Mouse (Mus musculus) CH12.LX (cell line): ENCODE measurements around the gene Akap12. TPM values are rescaled to one million over a fixed set of nuclear protein-coding genes. Genes with fewer than 3 reads are reported as not detected.

ENCODE experiments used
- DNase-seq: peaks from one replicate; pipeline ENCODE4 v3.0.0-alpha.2; 2013; ENCODE audit errors: extremely low read depth
- H3K27ac ChIP-seq: 2 replicates; pipeline ENCODE4 v1.5.1; 2012; ENCODE audit warnings: low read depth, mild to moderate bottlenecking, control low read depth, moderate library complexity; ENCODE audit not compliant: insufficient read depth
- H3K27me3 ChIP-seq: replicated peaks from 2 replicates; pipeline ENCODE3; 2012; ENCODE audit warnings: inconsistent platforms
- H3K36me3 ChIP-seq, 2 experiments: replicated peaks in 1 of 2; 2 replicates each; pipeline versions ENCODE3 to v1.6.1; 2012; ENCODE audit warnings: inconsistent platforms in 1 of 2, low read length in 1 of 2, mild to moderate bottlenecking in 1 of 2, mixed read lengths in 1 of 2, moderate library complexity in 1 of 2; ENCODE audit not compliant: control insufficient read depth in 1 of 2, insufficient read depth in 1 of 2
- H3K4me1 ChIP-seq, 2 experiments: 2 replicates each; pipeline ENCODE4 v1.6.1; 2012; ENCODE audit warnings: inconsistent platforms in 1 of 2, moderate library complexity in 1 of 2; ENCODE audit not compliant: insufficient read depth in 2 of 2, control insufficient read depth in 1 of 2
- H3K4me2 ChIP-seq: 2 replicates; pipeline ENCODE4 v1.6.1; 2012; ENCODE audit warnings: low read depth, mild to moderate bottlenecking, control low read depth; ENCODE audit not compliant: poor library complexity, insufficient read depth, severe bottlenecking
- H3K4me3 ChIP-seq, 3 experiments: fragments of 150-350 bp in 1 of 3; sonication (generic) in 1 of 3; replicated peaks in 1 of 3; 2 replicates each; pipeline versions ENCODE3 to v1.5.1; 2011 to 2012; ENCODE audit warnings: low read depth in 2 of 3, low read length in 2 of 3, mild to moderate bottlenecking in 2 of 3, moderate library complexity in 2 of 3, control low read depth in 1 of 3, improper control_type of control experiment in 1 of 3, inconsistent platforms in 1 of 3, mixed read lengths in 1 of 3; ENCODE audit not compliant: poor library complexity in 1 of 3
- H3K79me2 ChIP-seq: replicated peaks from 2 replicates; pipeline ENCODE4 v1.6.1; 2012; ENCODE audit warnings: mild to moderate bottlenecking, moderate library complexity; ENCODE audit not compliant: control insufficient read depth, poor library complexity, insufficient read depth, severe bottlenecking; ENCODE audit errors: extremely low read depth
- H3K9ac ChIP-seq: 2 replicates; pipeline ENCODE4 v1.6.1; 2012; ENCODE audit warnings: low read depth, mild to moderate bottlenecking, control low read depth, moderate library complexity; ENCODE audit not compliant: insufficient read depth
- H3K9me3 ChIP-seq: replicated peaks from 2 replicates; pipeline ENCODE3; 2012; ENCODE audit warnings: low read length, inconsistent platforms, mixed read lengths
- CHD1 ChIP-seq: IDR thresholded peaks from 2 replicates; pipeline ENCODE4 v1.6.1; 2012; ENCODE audit warnings: low read depth, low read length, improper control_type of control experiment, inconsistent platforms
- CTCF ChIP-seq, 2 experiments: IDR thresholded peaks in 1 of 2; conservative IDR thresholded peaks in 1 of 2; 2 replicates each; pipeline ENCODE4 v1.5.1; 2011 to 2012; ENCODE audit warnings: low read depth in 2 of 2, low read length in 2 of 2, improper control_type of control experiment in 1 of 2, inconsistent platforms in 1 of 2, mild to moderate bottlenecking in 1 of 2, moderate library complexity in 1 of 2
- ETS1 ChIP-seq: conservative IDR thresholded peaks from 2 replicates; pipeline ENCODE4 v1.6.1; 2012; ENCODE audit warnings: low read depth, mild to moderate bottlenecking, inconsistent platforms, low read length, improper control_type of control experiment, moderate library complexity
- GABPA ChIP-seq: IDR thresholded peaks from 2 replicates; pipeline ENCODE4 v1.6.1; 2012; ENCODE audit warnings: low read depth, low read length, improper control_type of control experiment, inconsistent platforms; ENCODE audit not compliant: insufficient replicate concordance
- KAT2A ChIP-seq: IDR thresholded peaks from 2 replicates; pipeline ENCODE4 v1.6.1; 2012; ENCODE audit warnings: low read length, improper control_type of control experiment, inconsistent platforms; ENCODE audit not compliant: insufficient replicate concordance
- MAX ChIP-seq: IDR thresholded peaks from 2 replicates; pipeline ENCODE4 v1.6.1; 2011; ENCODE audit warnings: low read length, improper control_type of control experiment
- MEF2A ChIP-seq: IDR thresholded peaks from 2 replicates; pipeline ENCODE4 v1.6.1; 2014; ENCODE audit warnings: low read depth, mild to moderate bottlenecking, inconsistent platforms, low read length, improper control_type of control experiment, borderline replicate concordance
- MYC ChIP-seq: IDR thresholded peaks from 2 replicates; pipeline ENCODE4 v1.6.1; 2011; ENCODE audit warnings: low read depth, mild to moderate bottlenecking, improper control_type of control experiment, low read length
- PAX5 ChIP-seq: IDR thresholded peaks from 2 replicates; pipeline ENCODE4 v1.6.1; 2012; ENCODE audit warnings: low read length, inconsistent platforms, mixed read lengths
- POLR2AphosphoS2 ChIP-seq: IDR thresholded peaks from 2 replicates; pipeline ENCODE4 v1.6.1; 2011; ENCODE audit warnings: low read depth, low read length, improper control_type of control experiment
- RCOR1 ChIP-seq: conservative IDR thresholded peaks from 2 replicates; pipeline ENCODE4 v1.6.1; 2012; ENCODE audit warnings: low read depth, mild to moderate bottlenecking, inconsistent platforms, low read length, improper control_type of control experiment
- SMC3 ChIP-seq: IDR thresholded peaks from 2 replicates; pipeline ENCODE4 v1.6.1; 2011; ENCODE audit warnings: low read depth, low read length, improper control_type of control experiment
- TBP ChIP-seq: conservative IDR thresholded peaks from 2 replicates; pipeline ENCODE4 v1.6.1; 2011; ENCODE audit warnings: low read depth, low read length, improper control_type of control experiment
- TCF12 ChIP-seq: IDR thresholded peaks from 2 replicates; pipeline ENCODE4 v1.6.1; 2014; ENCODE audit warnings: low read depth, mild to moderate bottlenecking, inconsistent platforms, low read length, improper control_type of control experiment
- USF1 ChIP-seq: IDR thresholded peaks from 2 replicates; pipeline ENCODE4 v1.6.1; 2014; ENCODE audit warnings: low read depth, mild to moderate bottlenecking, inconsistent platforms, low read length, improper control_type of control experiment
- USF2 ChIP-seq: conservative IDR thresholded peaks from 2 replicates; pipeline ENCODE4 v1.6.1; 2011; ENCODE audit warnings: low read depth, low read length, improper control_type of control experiment
- ZKSCAN1 ChIP-seq: IDR thresholded peaks from 2 replicates; pipeline ENCODE4 v1.6.1; 2012; ENCODE audit warnings: low read depth, inconsistent platforms, low read length, improper control_type of control experiment, borderline replicate concordance
- ZMIZ1 ChIP-seq: IDR thresholded peaks from 2 replicates; pipeline ENCODE4 v1.6.1; 2012; ENCODE audit warnings: low read depth, mild to moderate bottlenecking, inconsistent platforms, low read length, improper control_type of control experiment
- ZNF384 ChIP-seq: IDR thresholded peaks from 2 replicates; pipeline ENCODE4 v1.6.1; 2012; ENCODE audit warnings: low read depth, low read length, improper control_type of control experiment, inconsistent platforms
- dilution Hi-C: fragments of 300-500 bp; cut with MboI; formaldehyde crosslinking; loops from 2 replicates; pipeline ENCODE4 v1.14.3; 2020; ENCODE audit warnings: low sequenced_read_pairs; ENCODE audit not compliant: extremely low pct_unique_long_range_greater_than_20kb, extremely low pct_ligation_motif_present
- in situ Hi-C: fragments of 300-500 bp; cut with MboI; formaldehyde crosslinking; loops from 3 replicates; pipeline ENCODE4 v1.14.3; 2019; ENCODE audit warnings: low sequenced_read_pairs, low pct_ligation_motif_present, low pct_unique_long_range_greater_than_20kb, mixed read lengths
- polyA plus RNA-seq: library from polyadenylated mRNA; unstranded; fragments of >175 nt; gene quantifications from 2 replicates; pipeline ENCODE4 v1.2.1, GENCODE M21; 2012; ENCODE audit warnings: low read depth; ENCODE audit not compliant: insufficient read length
- total RNA-seq, 2 experiments: library from RNA; depleted of rRNA; stranded (reverse); fragments of 300-350 nt in 1 of 2; fragments of >200 nt in 1 of 2; gene quantifications; 2 replicates each; pipeline ENCODE4 v1.2.3; 2012 to 2014

Gene Akap12
- total and polyA plus RNA-seq, 3 experiments = 0.51 to 3.1 (median 1.7) TPM

DNA sequence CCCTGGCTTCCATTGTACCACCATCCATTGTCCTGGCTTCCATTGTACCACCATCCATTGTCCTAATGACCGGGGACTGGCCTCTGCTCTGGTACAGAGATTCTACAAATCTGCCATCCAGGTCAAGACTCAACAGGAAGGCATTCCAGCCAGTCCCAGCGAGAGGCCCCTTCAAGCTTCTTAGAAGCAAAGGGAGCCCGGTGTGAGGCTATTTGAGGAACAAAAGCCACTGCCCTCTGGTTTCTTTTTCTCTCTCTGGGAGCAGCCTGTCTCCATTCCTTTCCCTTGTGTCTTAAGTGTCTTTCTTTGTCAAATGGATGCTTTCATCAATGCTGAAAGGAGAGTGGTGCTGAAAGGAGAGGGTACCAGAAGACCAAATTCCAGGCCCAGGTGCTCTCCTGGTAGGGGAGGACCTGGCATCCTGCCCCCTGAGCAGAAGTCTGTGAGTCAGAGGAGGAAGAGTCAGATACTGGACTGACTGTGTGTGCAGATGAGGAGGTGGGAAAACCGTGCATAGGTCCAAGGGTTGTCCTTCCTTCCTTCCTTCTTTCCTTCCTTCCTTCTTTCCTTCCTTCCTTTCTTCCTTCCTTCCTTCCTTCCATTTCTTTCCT is 16.8 kb upstream of the Akap12 start:
- H3K4me1 ChIP-seq = peaks cover 0 to 27% of the 10 kb centered on the region in 2 experiments; a peak in 3 of 4 replicates
- H3K36me3 ChIP-seq = no peaks in the 10 kb centered on the region
- no peaks in the 10 kb centered on the region for H3K27me3 ChIP-seq
- no peaks in the 10 kb centered on the region for H3K79me2 ChIP-seq
- in situ Hi-C loops (no loop called here), dilution Hi-C loops (no loop called here)
- H3K9ac ChIP-seq = no peak overlapping the region
- no peak overlapping the region for H3K27ac ChIP-seq
- H3K4me2 ChIP-seq = no peak overlapping the region
- no peak for DNase-seq
- H3K4me3 ChIP-seq = no peak overlapping the region
- TF ChIP-seq MYC (no peak), KAT2A (no peak), ETS1 (no peak), ZKSCAN1 (no peak), TCF12 (no peak), MAX (no peak), CHD1 (no peak), CTCF (conservative IDR thresholded peaks at IDR 0.05 in 1 of 2, IDR thresholded peaks at IDR 0.05 in 1 of 2; ENCODE audit: low read depth in 2 of 2, low read length in 2 of 2) (no peak)
- TF ChIP-seq, all 38 proteins: peak for 0
- H3K9me3 ChIP-seq = no peaks in the 10 kb centered on the region

DNA sequence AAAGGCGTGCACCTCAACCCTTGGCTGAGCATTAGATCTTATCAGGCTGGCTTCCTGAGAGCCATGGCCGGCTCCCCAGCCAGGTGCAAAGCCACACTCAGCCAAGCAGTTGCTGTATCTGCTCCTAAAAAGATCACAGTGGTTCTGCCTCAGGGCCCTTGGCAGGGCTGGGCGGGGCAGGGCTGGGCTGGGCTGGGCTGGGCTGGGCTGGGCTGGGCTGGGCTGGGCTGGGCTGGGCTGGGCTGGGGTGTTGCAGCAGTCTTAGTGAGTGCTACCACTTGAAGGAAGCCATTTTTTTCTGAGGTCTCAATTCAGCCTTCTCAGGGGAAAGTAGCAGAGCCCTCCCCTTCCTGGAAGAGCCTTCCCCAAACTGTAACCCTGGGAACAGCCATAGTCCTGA is 15.5 kb upstream of the Akap12 start:
- Histone ChIP-seq H3K79me2 (no peaks in the 10 kb centered on the region), H3K4me1 (peaks cover 0 to 32% of the 10 kb centered on the region in 2 experiments; a peak in 3 of 4 replicates), H3K27me3 (no peaks in the 10 kb centered on the region), H3K36me3 (no peaks in the 10 kb centered on the region), H3K9ac (no peak overlapping the region), H3K9me3 (no peaks in the 10 kb centered on the region), H3K27ac (no peak overlapping the region), H3K4me3 (no peak overlapping the region), H3K4me2 (no peak overlapping the region)
- in situ Hi-C loops (no loop called here), dilution Hi-C loops (no loop called here)
- TF ChIP-seq USF1 (no peak), PAX5 (no peak), SMC3 (no peak), RCOR1 (no peak), ZMIZ1 (no peak), MEF2A (no peak), GABPA (no peak), ZNF384 (no peak), POLR2AphosphoS2 (no peak), USF2 (no peak), TCF12 (no peak), ZKSCAN1 (no peak), TBP (no peak)
- peak; percentile 29 for DNase-seq
